Mouse (Mus musculus) neural tube, embryonic 11.5 days (tissue): ENCODE data around the gene Dhcr24. TPM values are rescaled to one million over a fixed set of nuclear protein-coding genes. Genes with fewer than 3 reads are reported as not detected.

Experiments used
- ATAC-seq: fragments of 200-750 bp; cut with Nextera tagmentation; 2 replicates; pipeline ENCODE4 v1.8.0; 2017; ENCODE audit warnings: moderate number of reproducible peaks, mild to moderate bottlenecking, moderate TSS enrichment, moderate library complexity; ENCODE audit not compliant: insufficient read depth, low FRiP score, low TSS enrichment
- DNase-seq: peaks from one replicate; pipeline ENCODE4 v3.0.0-alpha.2; 2015; ENCODE audit warnings: low spot score
- H3K27ac ChIP-seq: fragments of 300-500 bp; sonication (generic); 2 replicates; pipeline ENCODE4 v1.5.1; 2014; ENCODE audit warnings: low read depth, mild to moderate bottlenecking, low read length
- H3K27me3 ChIP-seq: fragments of 300-500 bp; sonication (generic); 2 replicates; pipeline ENCODE4 v1.6.1; 2014; ENCODE audit warnings: mild to moderate bottlenecking, low read length, mixed read lengths; ENCODE audit not compliant: control insufficient read depth, insufficient read depth
- H3K36me3 ChIP-seq: fragments of 300-500 bp; sonication (generic); 2 replicates; pipeline ENCODE4 v1.6.1; 2014; ENCODE audit warnings: mild to moderate bottlenecking, low read length, moderate library complexity, mixed read lengths; ENCODE audit not compliant: control insufficient read depth, insufficient read depth
- H3K4me1 ChIP-seq: fragments of 300-500 bp; sonication (generic); 2 replicates; pipeline ENCODE4 v1.6.1; 2014; ENCODE audit warnings: low read length, mixed read lengths; ENCODE audit not compliant: control insufficient read depth, insufficient read depth
- H3K4me2 ChIP-seq: fragments of 300-500 bp; sonication (generic); 2 replicates; pipeline ENCODE4 v1.6.1; 2014; ENCODE audit warnings: low read depth, mild to moderate bottlenecking, moderate library complexity
- H3K4me3 ChIP-seq: fragments of 300-500 bp; sonication (generic); 2 replicates; pipeline ENCODE4 v1.5.1; 2014; ENCODE audit warnings: low read depth, low read length
- H3K9ac ChIP-seq: fragments of 300-500 bp; sonication (generic); 2 replicates; pipeline ENCODE4 v1.6.1; 2014; ENCODE audit warnings: mild to moderate bottlenecking, low read length
- H3K9me3 ChIP-seq: fragments of 300-500 bp; sonication (generic); 2 replicates; pipeline ENCODE4 v1.6.1; 2016; ENCODE audit warnings: low read length; ENCODE audit not compliant: control insufficient read depth
- WGBS: fragments of 180-500 bp; shearing (Covaris S2); extraction: QIAGEN DNeasy Blood & Tissue Kit; methylation state at CpG from one replicate; pipeline ENCODE4 v1.1.7; 2014; 5-methylcytosine and 5-hydroxymethylcytosine counted together
- polyA plus RNA-seq: library from polyadenylated mRNA; unstranded; fragments of >200 nt; fragmentation: Nextera tagmentation; extraction: Ambion mirVana; gene quantifications from 2 replicates; pipeline ENCODE4 v1.2.1, GENCODE M21; 2014

The Dhcr24 gene
- polyA plus RNA-seq, 1 experiment from 2014 or later, result 30.4 TPM

DNA sequence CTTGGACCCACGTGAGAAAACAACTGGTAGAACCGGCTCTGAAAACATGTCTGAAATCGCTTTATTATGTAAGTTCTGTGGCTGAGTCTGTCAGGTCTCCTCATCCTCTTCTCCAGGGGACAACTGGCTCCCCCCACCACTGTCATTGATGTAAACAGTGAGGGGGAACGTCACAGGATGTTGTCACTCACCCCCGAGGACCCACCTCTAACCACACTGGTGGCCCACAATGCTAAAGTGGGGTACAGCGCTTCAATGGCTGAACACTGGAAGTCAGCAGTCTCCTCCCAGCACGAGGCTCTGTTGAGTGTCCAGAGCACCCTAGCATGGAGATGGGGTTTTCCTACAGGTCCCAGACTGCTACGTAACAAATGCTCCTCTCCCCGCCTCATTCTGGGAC, 30.0 kb downstream of the Dhcr24 start:
- Histone ChIP-seq H3K4me2 (no peak overlapping the region), H3K27ac (no peak overlapping the region), H3K4me3 (no peak overlapping the region), H3K9me3 (no peaks in the 10 kb centered on the region), H3K9ac (no peak overlapping the region), H3K27me3 (no peaks in the 10 kb centered on the region), H3K4me1 (no peaks in the 10 kb centered on the region), H3K36me3 (peaks cover 23% of the 10 kb centered on the region)
- DNase-seq (no peak), ATAC-seq (no peak)
- WGBS, result 86% methylated on average over 9 of the region's 9 CpGs

DNA sequence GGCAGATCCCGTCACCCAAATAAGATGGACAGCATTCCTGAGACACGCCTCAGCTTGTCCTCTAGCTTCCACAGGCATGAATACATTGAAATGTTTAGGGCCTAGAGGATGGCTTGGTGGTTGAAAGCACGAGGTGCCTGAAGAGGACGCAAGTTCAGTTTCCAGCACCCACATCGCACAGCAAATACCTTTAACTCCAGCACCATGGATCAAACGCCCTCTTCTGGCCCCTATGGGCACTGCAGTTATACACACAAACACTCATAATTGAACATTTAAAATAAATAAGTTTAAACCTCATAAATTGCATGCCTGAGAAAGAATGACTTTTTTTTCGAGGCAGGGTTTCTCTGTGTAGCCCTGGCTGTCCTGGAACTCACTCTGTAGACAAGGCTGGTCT, 32.8 kb downstream of the Dhcr24 start:
- no peaks in the 10 kb centered on the region for H3K9me3 ChIP-seq
- 57% methylated on average over 7 of the region's 7 CpGs for whole genome bisulfite sequencing
- ATAC-seq, result no peak
- peaks cover 7% of the 10 kb centered on the region for H3K36me3 ChIP-seq
- no peak overlapping the region for H3K4me2 ChIP-seq
- H3K9ac ChIP-seq, result no peak overlapping the region
- H3K4me3 ChIP-seq, result no peak overlapping the region
- H3K4me1 ChIP-seq, result no peaks in the 10 kb centered on the region
- no peak for DNase-seq
- no peak overlapping the region for H3K27ac ChIP-seq
- no peaks in the 10 kb centered on the region for H3K27me3 ChIP-seq

DNA sequence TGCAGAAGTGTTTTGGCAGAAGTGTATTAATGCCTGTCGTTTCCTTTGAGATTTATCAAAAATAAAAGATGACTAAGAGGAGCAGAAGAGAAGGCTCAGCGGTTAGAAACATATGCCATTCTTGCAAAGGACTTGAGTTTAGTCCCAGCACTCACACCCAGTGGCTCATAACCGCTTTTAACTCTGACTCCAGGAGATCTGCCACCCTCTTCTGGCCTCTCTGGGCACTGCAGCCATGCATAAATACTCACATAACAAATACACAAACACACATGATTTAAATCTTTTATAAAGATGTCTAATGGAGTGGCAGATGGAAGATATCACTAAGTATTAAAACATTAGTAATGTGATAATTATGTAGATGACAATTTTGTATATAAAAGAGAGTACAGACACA, 35.4 kb downstream of the Dhcr24 start:
- Histone ChIP-seq H3K9me3 (no peaks in the 10 kb centered on the region; the same call in 1 of the 2 replicates), H3K4me1 (no peaks in the 10 kb centered on the region), H3K36me3 (no peaks in the 10 kb centered on the region), H3K27me3 (no peaks in the 10 kb centered on the region), H3K4me3 (no peak overlapping the region), H3K9ac (no peak overlapping the region), H3K27ac (no peak overlapping the region), H3K4me2 (no peak overlapping the region)
- 64% methylated on average over 3 of the region's 3 CpGs for WGBS
- ATAC-seq (no peak), DNase-seq (no peak)

DNA sequence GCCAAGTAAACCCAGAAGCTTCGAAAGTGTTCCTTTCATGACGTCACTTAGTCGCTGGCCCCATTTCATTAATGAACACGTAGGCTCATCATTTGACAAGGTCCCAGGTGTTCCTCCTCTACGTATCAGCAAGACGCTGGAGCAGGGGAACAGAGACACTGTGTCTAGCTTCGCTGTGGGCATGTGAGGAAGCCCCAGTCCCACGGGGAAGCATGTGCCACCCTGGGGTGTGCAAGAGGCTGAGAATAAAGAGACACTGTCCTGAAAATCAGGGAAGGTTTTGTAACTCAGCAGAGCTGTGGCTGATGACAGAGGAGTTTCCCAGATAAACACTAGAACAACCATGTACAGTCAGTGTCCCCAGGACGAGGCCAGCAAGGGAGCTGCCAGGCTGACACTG, 36.2 kb downstream of the Dhcr24 start:
- no peak overlapping the region for H3K4me2 ChIP-seq
- 82% methylated on average over 9 of the region's 9 CpGs for WGBS
- H3K4me1 ChIP-seq, result no peaks in the 10 kb centered on the region
- H3K4me3 ChIP-seq, result no peak overlapping the region
- ATAC-seq, result no peak
- H3K9ac ChIP-seq, result no peak overlapping the region
- H3K9me3 ChIP-seq, result no peaks in the 10 kb centered on the region; the same call in 1 of the 2 replicates
- no peaks in the 10 kb centered on the region for H3K27me3 ChIP-seq
- no peak for DNase-seq
- no peaks in the 10 kb centered on the region for H3K36me3 ChIP-seq
- H3K27ac ChIP-seq, result no peak overlapping the region

DNA sequence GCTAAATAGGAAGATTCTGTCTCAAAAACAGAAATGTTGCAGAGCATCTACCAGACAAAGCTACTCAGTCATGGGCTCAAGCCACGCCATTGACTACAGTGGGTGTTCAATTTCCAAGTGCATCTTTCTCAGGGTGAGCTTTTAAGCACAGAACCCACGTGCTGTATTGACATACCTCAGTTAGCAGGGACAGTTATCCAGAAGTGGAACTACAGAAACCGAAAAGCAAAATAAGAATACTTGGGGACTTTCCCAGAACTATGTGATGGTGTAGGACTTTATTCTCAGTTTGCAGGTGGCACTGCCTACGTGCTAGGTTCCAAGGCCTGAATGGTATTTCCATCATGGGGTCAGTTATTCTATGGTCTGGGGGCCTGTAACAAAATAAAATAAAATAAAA, 36.9 kb downstream of the Dhcr24 start:
- DNase-seq (no peak), ATAC-seq (no peak)
- H3K36me3 ChIP-seq, result no peaks in the 10 kb centered on the region
- H3K27me3 ChIP-seq, result no peaks in the 10 kb centered on the region
- no peaks in the 10 kb centered on the region; the same call in 1 of the 2 replicates for H3K9me3 ChIP-seq
- 81% methylated on average over 4 of the region's 4 CpGs for WGBS
- no peak overlapping the region for H3K4me2 ChIP-seq
- no peak overlapping the region for H3K27ac ChIP-seq
- no peaks in the 10 kb centered on the region for H3K4me1 ChIP-seq
- no peak overlapping the region for H3K9ac ChIP-seq
- no peak overlapping the region for H3K4me3 ChIP-seq

DNA sequence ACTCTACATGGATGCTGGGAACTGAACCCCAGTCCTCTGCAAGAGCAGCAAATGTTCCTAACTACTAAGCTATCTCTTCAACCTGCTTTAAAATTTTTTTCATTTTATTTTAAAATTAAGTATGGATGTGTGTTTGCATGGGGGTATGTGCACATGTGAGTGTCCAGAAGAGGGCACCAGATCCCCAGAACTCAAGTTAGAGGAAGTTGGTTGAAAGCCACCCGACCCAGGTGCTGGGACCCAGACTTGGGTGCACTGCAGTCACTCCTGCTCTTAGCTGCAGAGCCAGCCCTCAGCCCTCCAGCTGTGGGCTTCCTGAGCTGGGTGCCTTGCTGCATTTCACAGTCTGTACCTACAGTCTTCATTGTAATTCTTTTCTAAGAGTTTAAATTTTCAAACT, 38.6 kb downstream of the Dhcr24 start:
- H3K27me3 ChIP-seq, result no peaks in the 10 kb centered on the region
- DNase-seq (no peak), ATAC-seq (no peak)
- no peak overlapping the region for H3K4me2 ChIP-seq
- H3K27ac ChIP-seq, result no peak overlapping the region
- 69% methylated on average over 1 of the region's 1 CpGs for WGBS
- H3K36me3 ChIP-seq, result no peaks in the 10 kb centered on the region
- H3K9me3 ChIP-seq, result no peaks in the 10 kb centered on the region; the same call in 1 of the 2 replicates
- no peaks in the 10 kb centered on the region for H3K4me1 ChIP-seq
- H3K9ac ChIP-seq, result no peak overlapping the region
- H3K4me3 ChIP-seq, result no peak overlapping the region

DNA sequence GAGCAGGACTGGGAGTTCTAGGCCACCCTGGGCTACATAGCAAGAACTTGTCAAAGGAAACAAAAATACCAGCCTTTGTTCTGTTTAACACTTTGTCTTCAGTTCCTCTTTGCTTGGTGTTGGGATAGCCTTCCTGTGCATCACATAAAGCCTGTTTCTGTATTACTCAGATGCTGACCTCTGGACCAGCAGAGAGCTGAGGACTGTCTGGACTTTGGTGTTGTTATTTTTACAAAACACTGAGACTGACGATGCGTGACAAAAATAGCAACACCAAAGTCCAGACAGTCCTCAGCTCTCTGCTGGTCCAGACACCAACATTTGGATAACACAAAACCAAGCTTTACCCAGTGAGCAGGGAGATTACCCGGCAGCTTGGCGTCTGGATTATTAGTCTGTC, 39.9 kb downstream of the Dhcr24 start:
- Histone ChIP-seq H3K36me3 (no peaks in the 10 kb centered on the region), H3K4me3 (no peak overlapping the region), H3K9ac (no peak overlapping the region), H3K27ac (no peak overlapping the region), H3K4me2 (no peak overlapping the region), H3K9me3 (no peaks in the 10 kb centered on the region; the same call in 1 of the 2 replicates), H3K27me3 (no peaks in the 10 kb centered on the region), H3K4me1 (no peaks in the 10 kb centered on the region)
- WGBS, result 67% methylated on average over 4 of the region's 4 CpGs
- DNase-seq (no peak), ATAC-seq (no peak)

DNA sequence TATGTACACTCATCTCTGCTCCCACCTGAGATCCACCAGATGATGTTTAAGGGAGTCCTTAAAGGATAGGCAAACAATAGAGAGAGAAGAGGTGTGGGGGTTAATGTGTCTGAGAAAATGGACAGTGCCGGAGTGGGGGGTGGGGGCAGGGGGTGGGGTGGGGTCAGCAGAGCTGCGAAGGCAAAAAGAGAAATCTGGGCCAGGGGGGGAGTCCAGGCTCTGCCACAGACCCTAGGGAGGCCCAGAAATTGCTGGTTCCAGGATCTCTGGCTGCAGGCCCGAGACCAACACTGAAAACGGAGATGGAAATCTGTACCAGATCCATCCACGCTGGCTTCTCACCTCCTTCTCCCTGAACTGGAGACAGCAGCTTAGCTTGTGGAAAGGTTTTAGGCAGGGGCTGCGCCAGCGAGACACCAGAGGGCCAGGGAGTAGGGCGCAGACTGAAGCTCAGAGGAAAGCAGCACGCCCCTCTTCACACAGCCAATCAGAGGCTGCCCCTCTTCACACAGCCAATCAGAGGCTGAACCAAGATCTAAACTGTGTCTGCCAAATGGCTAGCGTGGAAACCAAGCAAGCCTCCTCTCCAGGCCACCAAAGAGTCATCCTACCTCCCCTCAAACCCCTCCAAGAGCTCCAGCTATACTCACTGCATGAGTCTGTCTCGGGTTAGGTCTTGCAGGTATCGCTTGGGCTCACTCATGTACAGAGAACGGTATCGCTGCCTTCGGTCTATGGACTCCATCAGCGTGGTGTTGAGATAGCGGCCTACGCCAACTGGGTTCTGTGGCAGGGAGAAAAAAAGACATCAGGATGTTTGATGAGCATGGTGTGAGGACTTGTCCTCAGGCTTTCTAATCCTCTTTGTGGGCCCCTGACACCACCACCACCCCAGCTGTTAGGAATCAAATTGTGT, 46.1 kb downstream of the Dhcr24 start:
- H3K4me1 ChIP-seq, result no peaks in the 10 kb centered on the region
- WGBS, result 42% methylated on average over 18 of the region's 18 CpGs
- no peaks in the 10 kb centered on the region for H3K27me3 ChIP-seq
- no peaks in the 10 kb centered on the region for H3K9me3 ChIP-seq
- no peak overlapping the region for H3K4me3 ChIP-seq
- peak; percentile 64 for DNase-seq
- no peaks in the 10 kb centered on the region for H3K36me3 ChIP-seq
- peak; percentile 94 for ATAC-seq
- no peak overlapping the region for H3K27ac ChIP-seq
- no peak overlapping the region for H3K9ac ChIP-seq
- peak overlapping the region; percentile 30 for H3K4me2 ChIP-seq

DNA sequence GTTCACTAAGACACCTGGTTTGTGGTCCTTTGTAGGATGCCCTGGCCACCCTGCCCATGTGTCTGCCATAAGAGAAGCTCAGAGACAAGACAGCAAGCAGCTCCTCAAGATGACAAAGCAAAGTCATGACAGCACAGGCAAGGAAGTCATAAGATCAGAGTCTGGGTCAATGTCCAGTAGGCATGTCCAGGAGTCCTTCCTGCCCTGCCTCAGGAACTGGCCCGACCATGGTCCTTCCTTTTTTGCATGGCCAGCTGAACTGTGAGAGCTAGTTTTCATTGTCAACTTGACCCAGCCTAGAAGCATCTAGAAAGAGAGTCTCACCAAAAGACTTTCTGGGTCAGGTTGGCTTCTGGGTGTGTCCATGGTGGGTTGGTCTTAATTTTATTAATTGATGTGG, 47.1 kb downstream of the Dhcr24 start:
- no peaks in the 10 kb centered on the region for H3K4me1 ChIP-seq
- H3K4me2 ChIP-seq, result no peak overlapping the region
- DNase-seq (no peak), ATAC-seq (no peak)
- H3K36me3 ChIP-seq, result no peaks in the 10 kb centered on the region
- WGBS, result 96% methylated on average over 1 of the region's 1 CpGs
- H3K9ac ChIP-seq, result no peak overlapping the region
- H3K27me3 ChIP-seq, result no peaks in the 10 kb centered on the region
- H3K27ac ChIP-seq, result no peak overlapping the region
- no peak overlapping the region for H3K4me3 ChIP-seq
- no peaks in the 10 kb centered on the region for H3K9me3 ChIP-seq
